Mouse (Mus musculus): ENCODE results near the gene Olfm1.

Gene Olfm1

GRCm38 (mm10) chr2:28165570-28165969, 27.2 kb upstream of the Olfm1 start:
- Histone ChIP-seq H3K36me3 (ENCODE audit: insufficient read depth, low read length) (no peaks in the 10 kb centered on the region), H3K4me1 (replicated peaks; ENCODE audit: low read depth, low read length) (no peaks in the 10 kb centered on the region), H3K27me3 (ENCODE audit: insufficient read depth, low read length) (no peaks in the 10 kb centered on the region), H3K4me3 (replicated peaks; ENCODE audit: low read length) (no peak overlapping the region), H3K9me3 (ENCODE audit: low read length) (no peaks in the 10 kb centered on the region)
- TF ChIP-seq POU5F1 (IDR thresholded peaks at IDR 0.05; ENCODE audit: borderline replicate concordance, low read length) (no peak), NANOG (IDR thresholded peaks at IDR 0.05; ENCODE audit: borderline replicate concordance, low read length) (no peak), CTCF (conservative IDR thresholded peaks at IDR 0.05; ENCODE audit: low read length) (no peak)

- no peaks in the 10 kb centered on the region for H3K4me1 ChIP-seq (replicated peaks; ENCODE audit: low read depth, low read length)
- 0 out of 2 replicates have a peak, but pooled peaks cover 5% of the 10 kb centered on the region for H3K27me3 ChIP-seq (ENCODE audit: insufficient read depth, low read length)
- TF ChIP-seq POU5F1 (IDR thresholded peaks at IDR 0.05; ENCODE audit: borderline replicate concordance, low read length) (no peak), CTCF (conservative IDR thresholded peaks at IDR 0.05; ENCODE audit: low read length) (no peak), NANOG (IDR thresholded peaks at IDR 0.05; ENCODE audit: borderline replicate concordance, low read length) (no peak)
- H3K9me3 ChIP-seq (ENCODE audit: low read length) = no peaks in the 10 kb centered on the region
- no peak overlapping the region for H3K4me3 ChIP-seq (replicated peaks; ENCODE audit: low read length)
- H3K36me3 ChIP-seq (ENCODE audit: insufficient read depth, low read length) = no peaks in the 10 kb centered on the region
These were observed 23.5 kb upstream of the Olfm1 start for GRCm38 (mm10) chr2:28169336-28169735.

GRCm38 (mm10) chr2:28171962-28172361, 20.8 kb upstream of the Olfm1 start:
- H3K4me1 ChIP-seq (replicated peaks; ENCODE audit: low read depth, low read length) = no peaks in the 10 kb centered on the region
- TF ChIP-seq CTCF (conservative IDR thresholded peaks at IDR 0.05; ENCODE audit: low read length) (no peak), NANOG (IDR thresholded peaks at IDR 0.05; ENCODE audit: borderline replicate concordance, low read length) (no peak), POU5F1 (IDR thresholded peaks at IDR 0.05; ENCODE audit: borderline replicate concordance, low read length) (no peak)
- H3K4me3 ChIP-seq (replicated peaks; ENCODE audit: low read length) = no peak overlapping the region
- peaks cover 6% of the 10 kb centered on the region; the same call in 1 of the 2 replicates for H3K9me3 ChIP-seq (ENCODE audit: low read length)
- no peaks in the 10 kb centered on the region for H3K36me3 ChIP-seq (ENCODE audit: insufficient read depth, low read length)
- 0 out of 2 replicates have a peak, but pooled peaks cover 5% of the 10 kb centered on the region for H3K27me3 ChIP-seq (ENCODE audit: insufficient read depth, low read length)

GRCm38 (mm10) chr2:28173225-28174141, 19.3 kb upstream of the Olfm1 start:
- Histone ChIP-seq H3K4me1 (replicated peaks; ENCODE audit: low read depth, low read length) (no peaks in the 10 kb centered on the region), H3K36me3 (ENCODE audit: insufficient read depth, low read length) (no peaks in the 10 kb centered on the region), H3K4me3 (replicated peaks; ENCODE audit: low read length) (no peak overlapping the region), H3K27me3 (ENCODE audit: insufficient read depth, low read length) (0 out of 2 replicates have a peak, but pooled peaks cover 5% of the 10 kb centered on the region), H3K9me3 (ENCODE audit: low read length) (peaks cover 6% of the 10 kb centered on the region; the same call in 1 of the 2 replicates)
- TF ChIP-seq CTCF (conservative IDR thresholded peaks at IDR 0.05; ENCODE audit: low read length) (no peak), NANOG (IDR thresholded peaks at IDR 0.05; ENCODE audit: borderline replicate concordance, low read length) (no peak), POU5F1 (IDR thresholded peaks at IDR 0.05; ENCODE audit: borderline replicate concordance, low read length) (no peak)

GRCm38 (mm10) chr2:28174441-28174840, 18.4 kb upstream of the Olfm1 start:
- Histone ChIP-seq H3K4me1 (replicated peaks; ENCODE audit: low read depth, low read length) (no peaks in the 10 kb centered on the region), H3K9me3 (ENCODE audit: low read length) (peaks cover 6% of the 10 kb centered on the region; the same call in 1 of the 2 replicates), H3K4me3 (replicated peaks; ENCODE audit: low read length) (no peak overlapping the region), H3K27me3 (ENCODE audit: insufficient read depth, low read length) (0 out of 2 replicates have a peak, but pooled peaks cover 5% of the 10 kb centered on the region), H3K36me3 (ENCODE audit: insufficient read depth, low read length) (no peaks in the 10 kb centered on the region)
- TF ChIP-seq NANOG (IDR thresholded peaks at IDR 0.05; ENCODE audit: borderline replicate concordance, low read length) = no peak
- TF ChIP-seq CTCF (conservative IDR thresholded peaks at IDR 0.05; ENCODE audit: low read length) = no peak
- no peak for TF ChIP-seq POU5F1 (IDR thresholded peaks at IDR 0.05; ENCODE audit: borderline replicate concordance, low read length)

- H3K9me3 ChIP-seq (ENCODE audit: low read length) = peaks cover 15% of the 10 kb centered on the region
- 0 out of 2 replicates have a peak, but pooled peaks cover 2% of the 10 kb centered on the region for H3K27me3 ChIP-seq (ENCODE audit: insufficient read depth, low read length)
- TF ChIP-seq CTCF (conservative IDR thresholded peaks at IDR 0.05; ENCODE audit: low read length) = no peak
- TF ChIP-seq POU5F1 (IDR thresholded peaks at IDR 0.05; ENCODE audit: borderline replicate concordance, low read length) = no peak
- no peak for TF ChIP-seq NANOG (IDR thresholded peaks at IDR 0.05; ENCODE audit: borderline replicate concordance, low read length)
- no peaks in the 10 kb centered on the region for H3K4me1 ChIP-seq (replicated peaks; ENCODE audit: low read depth, low read length)
- H3K36me3 ChIP-seq (ENCODE audit: insufficient read depth, low read length) = no peaks in the 10 kb centered on the region
- H3K4me3 ChIP-seq (replicated peaks; ENCODE audit: low read length) = no peak overlapping the region
These were observed 14.2 kb upstream of the Olfm1 start for GRCm38 (mm10) chr2:28178600-28178999.

GRCm38 (mm10) chr2:28180053-28180452, 12.7 kb upstream of the Olfm1 start:
- H3K27me3 ChIP-seq (ENCODE audit: insufficient read depth, low read length) = no peaks in the 10 kb centered on the region
- peaks cover 28% of the 10 kb centered on the region for H3K9me3 ChIP-seq (ENCODE audit: low read length)
- H3K4me3 ChIP-seq (replicated peaks; ENCODE audit: low read length) = no peak overlapping the region
- H3K4me1 ChIP-seq (replicated peaks; ENCODE audit: low read depth, low read length) = no peaks in the 10 kb centered on the region
- H3K36me3 ChIP-seq (ENCODE audit: insufficient read depth, low read length) = no peaks in the 10 kb centered on the region
- no peak for TF ChIP-seq POU5F1 (IDR thresholded peaks at IDR 0.05; ENCODE audit: borderline replicate concordance, low read length)
- no peak for TF ChIP-seq NANOG (IDR thresholded peaks at IDR 0.05; ENCODE audit: borderline replicate concordance, low read length)

GRCm38 (mm10) chr2:28188398-28188944, 4.3 kb upstream of the Olfm1 start:
- Histone ChIP-seq H3K27me3 (ENCODE audit: insufficient read depth, low read length) (peaks cover 17% of the 10 kb centered on the region), H3K4me1 (replicated peaks; ENCODE audit: low read depth, low read length) (peaks cover 13% of the 10 kb centered on the region), H3K9me3 (ENCODE audit: low read length) (peaks cover 14% of the 10 kb centered on the region), H3K4me3 (replicated peaks; ENCODE audit: low read length) (no peak overlapping the region), H3K36me3 (ENCODE audit: insufficient read depth, low read length) (no peaks in the 10 kb centered on the region)
- TF ChIP-seq CTCF (conservative IDR thresholded peaks at IDR 0.05; ENCODE audit: low read length) (no peak), POU5F1 (IDR thresholded peaks at IDR 0.05; ENCODE audit: borderline replicate concordance, low read length) (no peak), NANOG (IDR thresholded peaks at IDR 0.05; ENCODE audit: borderline replicate concordance, low read length) (no peak)

Measured in E14TG2a.4 (cell line).